In genomic region chr4:82933698-82934210, GRCm38 (mm10) we compare ENCODE assay signal across 8 mouse cellular contexts. TPM values are rescaled to one million over a fixed set of nuclear protein-coding genes. Genes with fewer than 3 reads are reported as not detected.
DNase-seq lines count a peak whose midpoint lies in the region; ATAC-seq lines count a peak whose summit lies in the region.

No protein-coding gene starts in this region.

- peak; percentile 22 for DNase-seq in MEL-GATA-1-ER (ENCODE audit: extremely low read depth, low read depth)
- DNase-seq in c-Kit-positive CD71-positive TER-119-negative erythroid progenitor cells, embryonic 14.5 days (ENCODE audit: low read depth): peak; percentile 16
- peak; percentile 92 for DNase-seq in forebrain, embryonic 14.5 days (ENCODE audit: low spot score)
- DNase-seq in heart, postnatal 14 days: peak; percentile 72 to 86
- peak; percentile 57 for DNase-seq in large intestine, adult 2 months (ENCODE audit: low read depth, low spot score)
- DNase-seq in thymus, postnatal 36 days: peak; percentile 12 to 27

- H3K36me3 ChIP-seq in forebrain, embryonic 14.5 days (ENCODE audit: control insufficient read depth, insufficient read depth, low read length): no peaks in the 10 kb centered on the region
- no peaks in the 10 kb centered on the region for H3K36me3 ChIP-seq in liver, embryonic 16.5 days (ENCODE audit: control insufficient read depth, insufficient read depth)
- H3K36me3 ChIP-seq in neural tube, embryonic 12.5 days: no peaks in the 10 kb centered on the region

- H3K9me3 ChIP-seq in forebrain, embryonic 14.5 days (replicated peaks; ENCODE audit: control insufficient read depth, low read length): no peaks in the 10 kb centered on the region
- H3K9me3 ChIP-seq in liver, embryonic 16.5 days (replicated peaks; ENCODE audit: control insufficient read depth, low read length): no peaks in the 10 kb centered on the region
- no peaks in the 10 kb centered on the region for H3K9me3 ChIP-seq in neural tube, embryonic 12.5 days

- ATAC-seq in forebrain, embryonic 14.5 days: peak; percentile 84
- no peak for ATAC-seq in liver, embryonic 16.5 days (ENCODE audit: low read depth)
- ATAC-seq in neural tube, embryonic 12.5 days (ENCODE audit: low FRiP score, low read depth): peak; percentile 84

- peak overlapping the region; percentile 67; the same call in 1 of the 2 replicates for H3K27ac ChIP-seq in forebrain, embryonic 14.5 days (ENCODE audit: low read depth, low read length)
- H3K27ac ChIP-seq in liver, embryonic 16.5 days (ENCODE audit: low read length): no peak overlapping the region
- no peak overlapping the region for H3K27ac ChIP-seq in neural tube, embryonic 12.5 days

- H3K27me3 ChIP-seq in forebrain, embryonic 14.5 days (replicated peaks; ENCODE audit: control insufficient read depth, insufficient read depth, low read length): no peaks in the 10 kb centered on the region
- no peaks in the 10 kb centered on the region for H3K27me3 ChIP-seq in liver, embryonic 16.5 days (ENCODE audit: control insufficient read depth, insufficient read depth, low read depth, low read length)
- H3K27me3 ChIP-seq in neural tube, embryonic 12.5 days (replicated peaks): no peaks in the 10 kb centered on the region

- intact Hi-C loops in heart, postnatal 14 days (cut with DNase I): loop anchor here (2.0 to 5.0 kb wide), 4 partner anchors 129 to 1756 kb away; no protein-coding TSS in a partner anchor

- peak overlapping the region; percentile 9 for H3K9ac ChIP-seq in forebrain, embryonic 14.5 days (ENCODE audit: low read length)
- no peak overlapping the region for H3K9ac ChIP-seq in liver, embryonic 16.5 days (ENCODE audit: low read depth, low read length)
- H3K9ac ChIP-seq in neural tube, embryonic 12.5 days: peak overlapping the region; percentile 26; the same call in 1 of the 2 replicates

- no peak overlapping the region for H3K4me3 ChIP-seq in forebrain, embryonic 14.5 days (ENCODE audit: low read depth, low read length)
- H3K4me3 ChIP-seq in liver, embryonic 16.5 days (ENCODE audit: low read depth, low read length): no peak overlapping the region
- peak overlapping the region; percentile 12; the same call in 1 of the 2 replicates for H3K4me3 ChIP-seq in neural tube, embryonic 12.5 days

- H3K4me2 ChIP-seq in forebrain, embryonic 14.5 days (ENCODE audit: low read length): peak overlapping the region; percentile 36
- peak overlapping the region; percentile 35; the same call in 1 of the 2 replicates for H3K4me2 ChIP-seq in liver, embryonic 16.5 days (ENCODE audit: low read depth, low read length)
- H3K4me2 ChIP-seq in neural tube, embryonic 12.5 days (replicated peaks): peak overlapping the region; percentile 48

- 9% methylated on average over 14 of the region's 14 CpGs for WGBS in forebrain, embryonic 14.5 days
- 3% methylated on average over 14 of the region's 14 CpGs for WGBS in large intestine, adult 2 months
- WGBS in liver, embryonic 16.5 days (ENCODE audit: insufficient replicate concordance): 9% methylated on average over 14 of the region's 14 CpGs
- 6% methylated on average over 14 of the region's 14 CpGs for WGBS in neural tube, embryonic 12.5 days

- H3K4me1 ChIP-seq in forebrain, embryonic 14.5 days (ENCODE audit: control insufficient read depth, insufficient read depth, low read length): 0 out of 2 replicates have a peak, but pooled peaks cover 3% of the 10 kb centered on the region
- H3K4me1 ChIP-seq in liver, embryonic 16.5 days (ENCODE audit: control insufficient read depth, low read depth, low read length): no peaks in the 10 kb centered on the region
- no peaks in the 10 kb centered on the region; the same call in 1 of the 2 replicates for H3K4me1 ChIP-seq in neural tube, embryonic 12.5 days

RNA-seq across cellular contexts. Expression of gene Cer1, which starts 48.8 kb away (rescaled TPM):
- polyA plus RNA-seq in forebrain, embryonic 14.5 days (2014; fragmentation: Nextera tagmentation; extraction: Ambion mirVana): 0.10 TPM in 1 of 2 replicates, not detected in the other
- not detected for total RNA-seq in heart, postnatal 14 days (2021)
- not detected in 2 replicates for polyA plus RNA-seq in large intestine, adult 2 months (2012; rRNA removed)
- not detected in 2 replicates for polyA plus RNA-seq in liver, embryonic 16.5 days (2015; fragmentation: Nextera tagmentation; extraction: Ambion mirVana)
- 0.18 TPM in 1 of 2 replicates, not detected in the other for polyA plus RNA-seq in neural tube, embryonic 12.5 days (2016; fragmentation: Nextera tagmentation; extraction: Ambion mirVana)

Comparison
In these comparisons a context has a peak if more than half of its experiments do, and no peak if none do; other contexts are left out.
1. DNase-seq: peak in every context shown above with its lines; median percentile 92 in forebrain, embryonic 14.5 days; 79 in heart, postnatal 14 days; 57 in large intestine, adult 2 months; 22 in MEL-GATA-1-ER; 20 in thymus, postnatal 36 days; 16 in c-Kit-positive CD71-positive TER-119-negative erythroid progenitor cells, embryonic 14.5 days.